Mouse (Mus musculus) kidney, postnatal 4 days (tissue): Measurements from ENCODE around the gene Lmbrd2.
"Not testable (repeated sequence)": the region's sequence is repeated elsewhere in the genome, so short reads cannot be mapped to it uniquely, and the experiment has no call there.

Experiments
- DNase-seq, 2 experiments: peaks; one replicate each; pipeline ENCODE4 v3.0.0; 2021; ENCODE audit warnings: mixed read lengths in 2 of 2

Lmbrd2 gene

GRCm38 (mm10) chr15:9134891-9135507, 5.4 kb upstream of the Lmbrd2 start:
- DNase-seq: peak; percentile 34 to 54

GRCm38 (mm10) chr15:9139447-9139846, 903 bp upstream of the Lmbrd2 start:
- peak in 1 of 2 experiments; percentile 29 for DNase-seq

GRCm38 (mm10) chr15:9140684-9141171, 378 bp downstream of the Lmbrd2 start:
- DNase-seq: peak in 1 of 2 experiments; percentile 76

- no peak for DNase-seq
Observed at GRCm38 (mm10) chr15:9155325-9155724, 15.0 kb downstream of the Lmbrd2 start, which contains the start of gene Skp2. Gene Skp2, minus strand, starts transcription at chr15:9155425.

- no peak for DNase-seq
Observed at GRCm38 (mm10) chr15:9162557-9163070, 22.3 kb downstream of the Lmbrd2 start.

GRCm38 (mm10) chr15:9164125-9164524, 23.8 kb downstream of the Lmbrd2 start:
- no peak for DNase-seq

- no peak for DNase-seq
Observed at GRCm38 (mm10) chr15:9177038-9177437, 36.7 kb downstream of the Lmbrd2 start.

GRCm38 (mm10) chr15:9183995-9184394, 43.6 kb downstream of the Lmbrd2 start:
- no peak for DNase-seq

GRCm38 (mm10) chr15:9189796-9190195, 49.4 kb downstream of the Lmbrd2 start:
- no peak for DNase-seq

- not testable (repeated sequence) for DNase-seq
Observed at GRCm38 (mm10) chr15:9192685-9193084, 52.3 kb downstream of the Lmbrd2 start.

GRCm38 (mm10) chr15:9198421-9198820, 58.1 kb downstream of the Lmbrd2 start:
- no peak for DNase-seq

GRCm38 (mm10) chr15:9211891-9212290, 71.5 kb downstream of the Lmbrd2 start:
- no peak for DNase-seq

- DNase-seq: not testable (repeated sequence)
Observed at GRCm38 (mm10) chr15:9213026-9213425, 72.7 kb downstream of the Lmbrd2 start.

- not testable (repeated sequence) for DNase-seq
Observed at GRCm38 (mm10) chr15:9213431-9213830, 73.1 kb downstream of the Lmbrd2 start.

- no peak for DNase-seq
Observed at GRCm38 (mm10) chr15:9216446-9216845, 76.1 kb downstream of the Lmbrd2 start.

- DNase-seq: not testable (repeated sequence)
Observed at GRCm38 (mm10) chr15:9230917-9231316, 90.6 kb downstream of the Lmbrd2 start.

- no peak for DNase-seq
Observed at GRCm38 (mm10) chr15:9246345-9246744, 106.0 kb downstream of the Lmbrd2 start.
